Mouse (Mus musculus) brain, embryonic 14.5 days (tissue): ENCODE results near the gene Ddx39b. TPM values are rescaled to one million over a fixed set of nuclear protein-coding genes. Genes with fewer than 3 reads are reported as not detected.

Experiments
- DNase-seq: peaks from one replicate; pipeline ENCODE4 v3.0.0-alpha.2; 2011; ENCODE audit warnings: low read depth
- CTCF ChIP-seq: fragments of 200-500 bp; IDR thresholded peaks from 2 replicates; pipeline ENCODE4 v1.5.1; 2012; ENCODE audit warnings: inconsistent platforms, mild to moderate bottlenecking, moderate library complexity, borderline replicate concordance; ENCODE audit not compliant: insufficient read depth, insufficient read length; ENCODE audit errors: extremely low read depth
- POLR2A ChIP-seq: fragments of 200-500 bp; IDR thresholded peaks from 2 replicates; pipeline ENCODE4 v1.6.1; 2012; ENCODE audit warnings: mild to moderate bottlenecking, inconsistent platforms, borderline replicate concordance; ENCODE audit not compliant: poor library complexity, insufficient read depth, insufficient read length, severe bottlenecking; ENCODE audit errors: extremely low read depth
- polyA plus RNA-seq: library from polyadenylated mRNA; depleted of rRNA; stranded (reverse); fragments of >200 nt; gene quantifications from 2 replicates; pipeline ENCODE4 v1.2.3, GENCODE M21; 2012

Gene Ddx39b
- polyA plus RNA-seq, 1 experiment = 887 TPM

- no peak for TF ChIP-seq CTCF
- DNase-seq = no peak
Observed at GRCm38 (mm10) chr17:35251162-35251719, 9.7 kb downstream of the Ddx39b start.

GRCm38 (mm10) chr17:35251981-35252380 is 10.4 kb downstream of the Ddx39b start:
- DNase-seq = no peak
- TF ChIP-seq CTCF (no peak), POLR2A (no peak)

GRCm38 (mm10) chr17:35252619-35253292 is 11.2 kb downstream of the Ddx39b start:
- DNase-seq = no peak
- TF ChIP-seq CTCF = no peak
- TF ChIP-seq POLR2A = no peak

GRCm38 (mm10) chr17:35253293-35254093 is 11.9 kb downstream of the Ddx39b start:
- no peak for DNase-seq
- TF ChIP-seq POLR2A (no peak), CTCF (no peak)

GRCm38 (mm10) chr17:35254241-35255098 is 12.9 kb downstream of the Ddx39b start:
- peak; percentile 54 for DNase-seq
- TF ChIP-seq POLR2A (no peak), CTCF (peak; percentile 86)

GRCm38 (mm10) chr17:35255301-35255700 is 13.8 kb downstream of the Ddx39b start:
- TF ChIP-seq POLR2A (no peak), CTCF (no peak)
- no peak for DNase-seq

GRCm38 (mm10) chr17:35255704-35256103 is 14.2 kb downstream of the Ddx39b start:
- no peak for DNase-seq
- no peak for TF ChIP-seq POLR2A
- no peak for TF ChIP-seq CTCF

- TF ChIP-seq CTCF = no peak
- TF ChIP-seq POLR2A = no peak
- DNase-seq = no peak
Observed at GRCm38 (mm10) chr17:35257378-35257777, 15.8 kb downstream of the Ddx39b start.

GRCm38 (mm10) chr17:35257824-35258491 is 16.4 kb downstream of the Ddx39b start:
- TF ChIP-seq CTCF = peak; percentile 86
- TF ChIP-seq POLR2A = no peak
- DNase-seq = peak; percentile 92
